Mouse (Mus musculus): ENCODE data around the gene Ikzf2. TPM values are rescaled to one million over a fixed set of nuclear protein-coding genes. Genes with fewer than 3 reads are reported as not detected.

The Ikzf2 gene
- polyA plus RNA-seq, 1 experiment, result under 0.01 TPM

DNA sequence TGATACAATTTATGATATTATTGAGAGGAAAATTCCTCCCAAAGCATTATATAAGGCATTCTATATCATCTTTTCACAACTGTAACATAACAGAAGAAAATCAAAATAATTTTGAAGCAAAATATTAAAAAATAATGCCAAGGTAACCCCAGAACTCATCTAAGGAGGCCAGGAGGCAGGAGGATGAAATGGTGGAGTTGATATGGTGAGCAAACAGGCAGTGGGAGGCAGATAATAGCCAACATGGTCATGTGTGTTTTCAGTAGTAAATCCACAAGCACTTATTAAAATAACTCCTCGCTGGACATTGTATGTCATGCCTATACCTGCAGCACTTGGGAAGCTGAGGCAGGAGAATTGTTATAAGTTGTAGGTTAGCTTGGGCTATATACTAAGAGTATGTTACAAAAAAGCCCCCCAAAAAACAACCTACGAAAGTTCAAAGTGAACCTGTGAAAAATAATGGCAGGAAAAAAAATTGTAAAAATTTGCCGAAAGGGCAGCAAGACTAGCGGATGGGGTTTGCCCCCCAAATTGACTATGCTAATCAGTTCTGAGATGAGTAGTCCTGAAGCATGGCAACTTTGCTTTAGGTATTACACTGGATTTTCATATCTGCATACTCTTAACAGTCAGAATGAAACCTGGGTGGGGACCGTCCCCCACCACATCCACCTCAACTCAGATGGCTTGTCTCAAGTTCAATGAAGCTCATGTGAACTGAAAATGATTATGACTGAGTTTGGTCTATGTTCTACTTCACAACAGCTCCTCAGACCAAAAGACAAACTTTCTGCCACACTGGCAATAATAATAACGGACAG is 143.1 kb downstream of the Ikzf2 start:
- TF ChIP-seq GATA1 (IDR thresholded peaks at IDR 0.05; ENCODE audit: low read length) (no peak), TAL1 (IDR thresholded peaks at IDR 0.05; ENCODE audit: low read length) (peak; percentile 46; the same call in 2 of the 3 replicates)
- peaks cover 65% of the 10 kb centered on the region for H3K4me1 ChIP-seq (ENCODE audit: control insufficient read depth)
- H3K27me3 ChIP-seq (ENCODE audit: control insufficient read depth), result no peaks in the 10 kb centered on the region
- no peak overlapping the region for H3K4me3 ChIP-seq (replicated peaks)
- no peaks in the 10 kb centered on the region for H3K9me3 ChIP-seq (ENCODE audit: control insufficient read depth, low read length)
- H3K36me3 ChIP-seq (ENCODE audit: control insufficient read depth), result no peaks in the 10 kb centered on the region

DNA sequence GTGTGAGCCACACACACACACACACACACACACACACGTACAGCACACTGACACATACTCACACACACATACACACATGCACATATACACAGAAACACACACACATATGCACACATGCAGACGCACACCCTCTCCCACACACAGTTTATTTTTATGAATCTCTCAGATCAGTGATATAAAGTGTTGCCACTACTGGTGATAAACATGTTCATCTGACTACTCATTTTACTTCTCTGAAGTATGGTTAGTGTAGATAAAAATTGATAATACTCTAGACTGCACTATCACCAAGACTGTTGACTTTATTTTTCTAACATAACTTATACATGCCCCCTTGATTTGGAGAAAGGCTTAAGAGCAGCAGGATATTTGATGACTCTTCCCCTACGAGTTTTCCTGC is 144.5 kb downstream of the Ikzf2 start:
- H3K9me3 ChIP-seq (ENCODE audit: control insufficient read depth, low read length), result no peaks in the 10 kb centered on the region
- H3K4me1 ChIP-seq (ENCODE audit: control insufficient read depth), result peaks cover 54% of the 10 kb centered on the region
- no peak overlapping the region for H3K4me3 ChIP-seq (replicated peaks)
- no peaks in the 10 kb centered on the region for H3K36me3 ChIP-seq (ENCODE audit: control insufficient read depth)
- no peak for TF ChIP-seq GATA1 (IDR thresholded peaks at IDR 0.05; ENCODE audit: low read length)
- TF ChIP-seq TAL1 (IDR thresholded peaks at IDR 0.05; ENCODE audit: low read length), result no peak
- no peaks in the 10 kb centered on the region for H3K27me3 ChIP-seq (ENCODE audit: control insufficient read depth)

DNA sequence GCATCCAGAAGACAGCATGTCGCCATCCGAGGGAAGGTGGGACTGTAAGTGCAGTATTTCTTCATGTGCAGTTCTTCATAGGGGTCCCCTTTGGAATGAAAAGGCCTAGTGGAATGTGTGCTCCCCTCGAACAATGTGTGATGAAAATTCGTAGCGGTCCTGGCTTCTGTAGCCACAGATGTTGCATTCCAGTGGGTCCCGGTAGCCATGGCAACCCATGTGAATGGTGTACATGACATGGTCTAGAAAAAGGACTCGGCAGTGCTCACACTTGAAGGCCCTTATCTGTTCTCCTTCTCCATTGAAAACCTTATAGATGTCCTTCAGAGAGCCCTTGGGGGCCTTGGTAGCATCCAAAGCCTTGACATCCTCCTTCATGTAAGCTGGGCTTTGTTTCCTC is 148.4 kb downstream of the Ikzf2 start:
- H3K4me3 ChIP-seq (replicated peaks), result no peak overlapping the region
- no peaks in the 10 kb centered on the region for H3K27me3 ChIP-seq (ENCODE audit: control insufficient read depth)
- H3K4me1 ChIP-seq (ENCODE audit: control insufficient read depth), result peaks cover 22% of the 10 kb centered on the region
- H3K9me3 ChIP-seq (ENCODE audit: control insufficient read depth, low read length), result no peaks in the 10 kb centered on the region
- TF ChIP-seq GATA1 (IDR thresholded peaks at IDR 0.05; ENCODE audit: low read length), result no peak
- TF ChIP-seq TAL1 (IDR thresholded peaks at IDR 0.05; ENCODE audit: low read length), result no peak
- no peaks in the 10 kb centered on the region for H3K36me3 ChIP-seq (ENCODE audit: control insufficient read depth)

DNA sequence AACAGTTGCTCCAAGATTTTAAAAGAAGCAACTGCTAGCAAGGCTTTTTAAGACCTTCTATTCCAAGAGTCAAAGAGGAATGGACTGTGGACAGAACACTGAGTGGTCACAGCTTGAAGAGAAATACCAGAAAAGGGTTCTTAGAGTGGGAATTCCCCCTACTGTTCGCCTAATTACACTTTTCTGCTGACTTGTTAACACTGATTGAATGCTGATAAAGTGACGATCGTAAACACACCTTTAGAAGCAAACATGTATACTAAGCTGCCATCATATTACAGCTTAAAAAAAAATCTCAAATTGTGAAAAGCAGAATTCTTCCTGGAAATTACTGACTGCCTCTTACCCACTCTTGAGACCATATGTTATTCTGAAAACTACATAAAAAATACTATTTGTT is 149.4 kb downstream of the Ikzf2 start:
- H3K4me1 ChIP-seq (ENCODE audit: control insufficient read depth), result peaks cover 12% of the 10 kb centered on the region
- no peaks in the 10 kb centered on the region for H3K36me3 ChIP-seq (ENCODE audit: control insufficient read depth)
- H3K4me3 ChIP-seq (replicated peaks), result no peak overlapping the region
- no peak for TF ChIP-seq TAL1 (IDR thresholded peaks at IDR 0.05; ENCODE audit: low read length)
- no peak for TF ChIP-seq GATA1 (IDR thresholded peaks at IDR 0.05; ENCODE audit: low read length)
- no peaks in the 10 kb centered on the region for H3K27me3 ChIP-seq (ENCODE audit: control insufficient read depth)
- no peaks in the 10 kb centered on the region for H3K9me3 ChIP-seq (ENCODE audit: control insufficient read depth, low read length)

DNA sequence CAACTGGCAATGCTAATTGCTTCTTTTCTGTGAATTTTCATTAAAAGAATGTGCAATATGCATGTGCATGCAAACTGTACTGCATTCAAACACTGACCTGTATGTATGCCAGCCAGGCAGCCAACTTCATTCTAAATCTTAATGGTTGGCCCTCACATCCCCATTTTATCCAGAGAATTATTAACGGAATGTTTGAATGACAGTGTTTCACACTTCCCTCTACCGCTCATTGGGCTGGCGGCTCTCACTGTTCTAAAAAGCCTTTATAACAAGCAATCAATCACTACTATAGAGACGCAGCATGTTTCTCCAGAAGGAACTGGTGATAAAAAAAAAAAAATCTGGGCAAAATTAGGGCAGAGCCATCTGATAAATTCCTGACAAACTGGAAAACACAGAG is 151.5 kb downstream of the Ikzf2 start:
- H3K9me3 ChIP-seq (ENCODE audit: control insufficient read depth, low read length), result no peaks in the 10 kb centered on the region
- no peak for TF ChIP-seq GATA1 (IDR thresholded peaks at IDR 0.05; ENCODE audit: low read length)
- TF ChIP-seq TAL1 (IDR thresholded peaks at IDR 0.05; ENCODE audit: low read length), result no peak

DNA sequence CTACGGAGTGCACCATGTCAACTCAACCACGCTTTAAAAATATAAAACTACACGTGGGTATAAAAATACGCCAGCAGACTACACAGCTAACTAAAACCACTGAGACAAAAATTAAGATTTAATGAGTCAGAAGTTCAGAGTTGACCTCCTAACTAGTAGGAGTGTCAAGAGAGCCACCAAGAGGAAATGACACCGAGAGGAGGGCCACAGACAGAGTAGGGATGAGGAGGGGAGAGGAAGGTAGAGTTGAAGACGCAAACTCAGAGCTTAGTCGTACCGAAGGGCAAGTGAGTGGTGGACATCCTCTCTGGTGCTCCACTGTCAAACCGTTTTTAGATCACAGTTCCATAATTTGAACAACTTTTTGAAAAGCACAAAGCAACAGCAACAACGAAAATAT is 154.0 kb downstream of the Ikzf2 start:
- Histone ChIP-seq H3K9me3 (ENCODE audit: control insufficient read depth, low read length) (no peaks in the 10 kb centered on the region), H3K27me3 (ENCODE audit: control insufficient read depth) (no peaks in the 10 kb centered on the region), H3K36me3 (ENCODE audit: control insufficient read depth) (no peaks in the 10 kb centered on the region), H3K4me1 (ENCODE audit: control insufficient read depth) (no peaks in the 10 kb centered on the region), H3K4me3 (replicated peaks) (no peak overlapping the region)
- TF ChIP-seq TAL1 (IDR thresholded peaks at IDR 0.05; ENCODE audit: low read length), result no peak
- no peak for TF ChIP-seq GATA1 (IDR thresholded peaks at IDR 0.05; ENCODE audit: low read length)

More for the DNA sequence above, 151.5 kb downstream of the Ikzf2 start:
- no peaks in the 10 kb centered on the region for H3K27me3 ChIP-seq (ENCODE audit: control insufficient read depth)
- no peaks in the 10 kb centered on the region for H3K36me3 ChIP-seq (ENCODE audit: control insufficient read depth)
- no peak overlapping the region for H3K4me3 ChIP-seq (replicated peaks)
- H3K4me1 ChIP-seq (ENCODE audit: control insufficient read depth), result 0 out of 2 replicates have a peak, but pooled peaks cover 3% of the 10 kb centered on the region

DNA sequence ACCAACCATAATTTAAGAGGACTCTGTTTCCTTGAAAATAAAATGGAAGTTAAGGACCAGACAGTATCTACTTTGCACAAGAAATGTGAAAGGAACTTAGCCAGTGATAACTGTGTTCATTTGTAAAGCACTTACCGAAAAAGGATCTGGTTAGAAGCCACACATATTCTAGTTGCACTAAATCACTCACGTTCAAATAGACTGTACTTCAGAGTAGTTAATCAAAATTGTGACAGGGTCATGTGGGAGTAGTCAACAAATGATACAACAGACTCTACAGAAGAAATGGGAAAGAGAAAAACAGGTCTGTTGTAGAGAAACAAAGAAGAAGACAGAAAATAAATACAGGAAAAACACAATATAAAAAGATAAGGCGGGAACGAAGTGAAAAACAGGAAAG is 158.3 kb downstream of the Ikzf2 start:
- no peak for TF ChIP-seq GATA1 (IDR thresholded peaks at IDR 0.05; ENCODE audit: low read length)
- TF ChIP-seq TAL1 (IDR thresholded peaks at IDR 0.05; ENCODE audit: low read length), result no peak
- Histone ChIP-seq H3K9me3 (ENCODE audit: control insufficient read depth, low read length) (no peaks in the 10 kb centered on the region), H3K4me3 (replicated peaks) (no peak overlapping the region), H3K36me3 (ENCODE audit: control insufficient read depth) (no peaks in the 10 kb centered on the region), H3K27me3 (ENCODE audit: control insufficient read depth) (no peaks in the 10 kb centered on the region), H3K4me1 (ENCODE audit: control insufficient read depth) (no peaks in the 10 kb centered on the region; the same call in 1 of the 2 replicates)

DNA sequence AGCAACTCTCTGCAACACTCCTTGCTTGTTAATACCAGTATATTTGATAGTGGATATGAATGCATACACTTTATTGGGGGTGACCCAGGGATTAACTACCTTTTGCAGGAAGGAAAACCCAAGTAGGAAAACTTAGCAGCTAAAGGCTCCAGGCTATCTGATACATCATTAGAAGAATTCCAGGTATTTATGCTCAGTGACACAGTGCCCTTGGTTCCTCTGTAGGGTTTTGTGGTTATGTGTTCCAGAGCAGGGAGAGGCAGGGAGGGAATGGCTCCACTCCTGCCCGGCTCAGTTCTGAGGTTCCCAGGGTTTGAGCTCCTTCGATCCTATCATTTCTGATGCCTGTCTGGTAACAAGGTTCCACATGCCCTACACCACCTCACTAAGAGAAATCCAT is 165.4 kb downstream of the Ikzf2 start:
- H3K4me1 ChIP-seq (ENCODE audit: control insufficient read depth), result peaks cover 10% of the 10 kb centered on the region
- H3K36me3 ChIP-seq (ENCODE audit: control insufficient read depth), result no peaks in the 10 kb centered on the region
- TF ChIP-seq TAL1 (IDR thresholded peaks at IDR 0.05; ENCODE audit: low read length), result no peak
- H3K9me3 ChIP-seq (ENCODE audit: control insufficient read depth, low read length), result no peaks in the 10 kb centered on the region
- H3K27me3 ChIP-seq (ENCODE audit: control insufficient read depth), result no peaks in the 10 kb centered on the region
- H3K4me3 ChIP-seq (replicated peaks), result no peak overlapping the region

DNA sequence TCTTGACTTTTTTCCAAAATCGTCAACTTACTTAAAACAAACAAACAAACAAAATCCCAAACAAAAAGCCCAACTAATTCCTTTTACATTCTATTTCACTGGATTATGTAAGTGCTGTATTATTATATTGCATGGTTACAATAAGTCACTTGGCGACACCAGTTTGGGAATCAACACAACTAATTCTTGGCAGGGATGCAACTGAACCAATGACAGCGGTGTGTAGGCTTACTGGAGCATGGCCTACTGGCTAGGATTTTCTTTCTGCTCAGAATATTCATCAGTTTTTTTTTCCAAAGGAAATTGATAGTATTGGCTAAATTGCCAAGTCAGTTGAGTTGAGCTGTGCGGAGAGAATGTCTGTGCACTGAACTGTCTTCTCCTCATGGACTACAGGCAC is 167.7 kb downstream of the Ikzf2 start:
- H3K4me3 ChIP-seq (replicated peaks), result no peak overlapping the region
- no peak for TF ChIP-seq GATA1 (IDR thresholded peaks at IDR 0.05; ENCODE audit: low read length)
- TF ChIP-seq TAL1 (IDR thresholded peaks at IDR 0.05; ENCODE audit: low read length), result no peak

More for the DNA sequence above, 167.7 kb downstream of the Ikzf2 start:
- Histone ChIP-seq H3K27me3 (ENCODE audit: control insufficient read depth) (no peaks in the 10 kb centered on the region), H3K4me1 (ENCODE audit: control insufficient read depth) (peaks cover 28% of the 10 kb centered on the region), H3K36me3 (ENCODE audit: control insufficient read depth) (no peaks in the 10 kb centered on the region), H3K9me3 (ENCODE audit: control insufficient read depth, low read length) (no peaks in the 10 kb centered on the region)
